11 mouse cellular contexts compared by ENCODE assay signal in the genomic region with DNA sequence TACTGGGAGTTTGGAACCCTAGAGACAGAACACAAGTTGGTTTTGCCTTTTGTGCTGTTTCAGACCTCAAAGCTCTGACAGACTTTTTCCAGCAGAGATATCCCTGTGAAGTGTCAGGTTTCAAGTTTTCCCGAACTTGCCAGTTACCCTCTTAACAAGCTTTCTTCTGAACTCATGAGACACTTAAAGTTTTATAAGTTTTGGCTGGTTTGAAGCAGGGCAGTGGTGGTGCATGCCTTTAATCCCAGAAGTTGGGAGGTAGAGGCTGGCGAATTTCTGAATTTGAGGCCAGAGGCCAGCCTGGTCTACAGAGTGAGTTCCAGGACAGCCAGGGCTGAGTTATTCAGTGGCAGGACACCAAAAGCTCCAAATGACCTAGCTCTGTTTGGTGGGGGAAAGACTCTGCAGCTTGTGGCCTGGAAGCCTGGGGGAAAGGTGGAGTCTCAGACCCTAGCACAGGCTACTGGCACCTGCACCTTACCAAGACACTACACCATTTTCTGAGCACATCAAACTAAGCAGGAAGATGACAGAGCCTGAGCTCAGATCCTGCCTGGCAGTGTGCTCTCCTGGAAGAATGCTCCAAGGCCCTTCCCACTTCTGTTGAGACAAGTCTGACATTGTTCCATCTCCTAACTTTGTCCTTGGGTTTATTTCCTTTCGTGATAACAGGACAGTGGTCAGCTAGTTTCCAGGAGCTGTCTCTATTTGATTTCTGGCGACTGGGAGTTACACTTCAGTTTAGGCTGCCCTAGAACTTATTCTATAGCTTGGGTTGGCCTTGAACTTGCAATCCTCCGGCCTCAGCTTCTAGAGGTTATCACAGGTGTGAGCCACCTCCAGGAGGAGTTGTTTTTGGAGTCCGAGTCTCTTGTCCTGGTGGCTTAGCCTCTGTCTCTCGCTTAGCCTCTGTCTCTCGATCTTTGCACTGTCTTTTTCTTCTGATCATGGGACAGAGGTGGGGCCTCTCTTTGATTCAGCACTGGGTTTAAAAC. TPM values are rescaled to one million over a fixed set of nuclear protein-coding genes. Genes with fewer than 3 reads are reported as not detected.
A peak's percentile ranks its signal among the peaks of the same experiment; 100 is the strongest.
DNase-seq lines count a peak whose midpoint lies in the region; ATAC-seq and TF ChIP-seq lines count a peak whose summit lies in the region.
"Had no signal": no experiment of that assay in that cellular context is flagged by ENCODE, and none has a peak within 500 bp of the region (broad histone marks: within the 10 kb centered on the region; RNA-seq: fewer than 3 reads in every experiment).

No protein-coding gene starts in this region.

- peak overlapping the region; percentile 55 for H3K4me2 ChIP-seq in neural tube, embryonic 11.5 days (ENCODE audit: low read depth)
- peak overlapping the region; percentile 45 for H3K4me2 ChIP-seq in limb, embryonic 15.5 days

- no peaks in the 10 kb centered on the region for H3K27me3 ChIP-seq in neural tube, embryonic 11.5 days (ENCODE audit: control insufficient read depth, insufficient read depth, low read length)
- H3K27me3 ChIP-seq in limb, embryonic 15.5 days, result no peaks in the 10 kb centered on the region
- H3K27me3 ChIP-seq: CH12.LX had no signal

- no peak for TF ChIP-seq CTCF in gastrocnemius, adult 2 months (IDR thresholded peaks at IDR 0.05)

- WGBS in neural tube, embryonic 11.5 days, result 74% methylated on average over 8 of the region's 8 CpGs
- 64% methylated on average over 8 of the region's 8 CpGs for WGBS in limb, embryonic 15.5 days

- intact Hi-C loops in gastrocnemius, adult 2 months (cut with DNase I), result no loop called here

- no peak for DNase-seq in gastrocnemius, adult 2 months
- no peak for DNase-seq in gastrocnemius, adult 18-20 months (ENCODE audit: low spot score)
- no peak for DNase-seq in neural tube, embryonic 11.5 days (ENCODE audit: low spot score)
- no peak for DNase-seq in neural tube, embryonic 10.5 days (ENCODE audit: extremely low spot score, low spot score)
- peak; percentile 41 for DNase-seq in testis, postnatal 14 days (ENCODE audit: low spot score)
- DNase-seq in natural killer cell, adult 2 months (ENCODE audit: low spot score in 2 of 2), result no peak
- DNase-seq: thymus, postnatal 25 days had no signal

- H3K4me3 ChIP-seq in gastrocnemius, adult 2 months, result peak overlapping the region; percentile 63
- no peak overlapping the region for H3K4me3 ChIP-seq in neural tube, embryonic 11.5 days (ENCODE audit: low read depth, low read length)
- H3K4me3 ChIP-seq in limb, embryonic 15.5 days, result no peak overlapping the region; the same call in 1 of the 2 replicates

- no peak for ATAC-seq in neural tube, embryonic 11.5 days (ENCODE audit: insufficient read depth, low FRiP score, low TSS enrichment)
- peak; percentile 61; the same call in 1 of the 2 replicates for ATAC-seq in limb, embryonic 15.5 days (ENCODE audit: insufficient number of reproducible peaks, low FRiP score, low TSS enrichment, low read depth)
- ATAC-seq in inflammation-experienced regulatory T-cells, adult 6 months, result no peak

- peaks cover 4% of the 10 kb centered on the region; the same call in 1 of the 2 replicates for H3K4me1 ChIP-seq in neural tube, embryonic 11.5 days (ENCODE audit: control insufficient read depth, insufficient read depth, low read length)
- H3K4me1 ChIP-seq in limb, embryonic 15.5 days, result peaks cover 14% of the 10 kb centered on the region; the same call in 1 of the 2 replicates

- no peaks in the 10 kb centered on the region for H3K36me3 ChIP-seq in neural tube, embryonic 11.5 days (ENCODE audit: control insufficient read depth, insufficient read depth, low read length)
- H3K36me3 ChIP-seq in limb, embryonic 15.5 days, result no peaks in the 10 kb centered on the region

- no peaks in the 10 kb centered on the region for H3K9me3 ChIP-seq in neural tube, embryonic 11.5 days (ENCODE audit: control insufficient read depth, low read length)
- H3K9me3 ChIP-seq in limb, embryonic 15.5 days, result no peaks in the 10 kb centered on the region

- no peak overlapping the region for H3K9ac ChIP-seq in neural tube, embryonic 11.5 days (ENCODE audit: low read length)
- no peak overlapping the region for H3K9ac ChIP-seq in limb, embryonic 15.5 days

- peak overlapping the region; percentile 69 for H3K27ac ChIP-seq in gastrocnemius, adult 2 months
- no peak overlapping the region for H3K27ac ChIP-seq in neural tube, embryonic 11.5 days (ENCODE audit: low read depth, low read length)
- H3K27ac ChIP-seq in limb, embryonic 15.5 days, result peak overlapping the region; percentile 81

RNA-seq across cellular contexts. Expression of a gene that starts 0.7 kb away (rescaled TPM):
- 1 to 10 TPM; 1.7 to 1.9 TPM for total RNA-seq in gastrocnemius, adult 2 months (2021)
- 1 to 10 TPM; 2.6 TPM for total RNA-seq in gastrocnemius, adult 18-20 months (2021)
- polyA plus RNA-seq in neural tube, embryonic 11.5 days (2014; fragmentation: Nextera tagmentation; extraction: Ambion mirVana), result 22.8 and 23.0 TPM in 2 replicates
- polyA plus RNA-seq in limb, embryonic 15.5 days (2015; fragmentation: Nextera tagmentation; extraction: Ambion mirVana), result 5.7 and 6.7 TPM in 2 replicates
- polyA plus RNA-seq in inflammation-experienced regulatory T-cells, adult 6 months (2017; shearing (Covaris generic)), result under 1 TPM in 1 of 3 experiments, not detected in 2; 0.58 TPM

RNA-seq across cellular contexts. Expression of a gene that starts 29.4 kb away (rescaled TPM):
- 10 to 100 TPM; 48.5 to 62.6 TPM for total RNA-seq in gastrocnemius, adult 2 months (2021)
- 10 to 100 TPM; 53.7 to 55.5 TPM for total RNA-seq in gastrocnemius, adult 18-20 months (2021)
- 15.1 and 15.3 TPM in 2 replicates for polyA plus RNA-seq in neural tube, embryonic 11.5 days (2014; fragmentation: Nextera tagmentation; extraction: Ambion mirVana)
- 10.0 and 12.2 TPM in 2 replicates for polyA plus RNA-seq in limb, embryonic 15.5 days (2015; fragmentation: Nextera tagmentation; extraction: Ambion mirVana)
- polyA plus RNA-seq in inflammation-experienced regulatory T-cells, adult 6 months (2017; shearing (Covaris generic)), result 10 to 100 TPM; 42.7 to 61.2 (median 50.5) TPM

RNA-seq across cellular contexts. Expression of a gene that starts 37.4 kb away (rescaled TPM):
- total RNA-seq in gastrocnemius, adult 2 months (2021), result 100 to 1,000 TPM; 140 to 194 TPM
- 100 to 1,000 TPM; 171 to 189 TPM for total RNA-seq in gastrocnemius, adult 18-20 months (2021)
- polyA plus RNA-seq in neural tube, embryonic 11.5 days (2014; fragmentation: Nextera tagmentation; extraction: Ambion mirVana), result 206 and 208 TPM in 2 replicates
- polyA plus RNA-seq in limb, embryonic 15.5 days (2015; fragmentation: Nextera tagmentation; extraction: Ambion mirVana), result 140 and 166 TPM in 2 replicates
- polyA plus RNA-seq in inflammation-experienced regulatory T-cells, adult 6 months (2017; shearing (Covaris generic)), result 100 to 1,000 TPM; 371 to 476 (median 432) TPM

RNA-seq across cellular contexts. Expression of a gene that starts 57.5 kb away (rescaled TPM):
- total RNA-seq in gastrocnemius, adult 2 months (2021), result not detected
- not detected for total RNA-seq in gastrocnemius, adult 18-20 months (2021)
- polyA plus RNA-seq in neural tube, embryonic 11.5 days (2014; fragmentation: Nextera tagmentation; extraction: Ambion mirVana), result 0.24 TPM in 1 of 2 replicates, not detected in the other
- polyA plus RNA-seq in limb, embryonic 15.5 days (2015; fragmentation: Nextera tagmentation; extraction: Ambion mirVana), result 0.12 TPM in 1 of 2 replicates, not detected in the other
- not detected for polyA plus RNA-seq in inflammation-experienced regulatory T-cells, adult 6 months (2017; shearing (Covaris generic))
- total RNA-seq: gastrocnemius, postnatal 36 days had no signal
